Mouse (Mus musculus): ENCODE data around the gene Gm12394.

- no peak for TF ChIP-seq POLR2A (IDR thresholded peaks at IDR 0.05; ENCODE audit: borderline replicate concordance, insufficient read depth, low read length)
- no peak for TF ChIP-seq CTCF (IDR thresholded peaks at IDR 0.05; ENCODE audit: borderline replicate concordance, insufficient read depth, low read depth, low read length)
Observed at GRCm38 (mm10) chr4:42904966-42905365, 48.4 kb upstream of the Gm12394 start.

All from cerebellum, adult 2 months (tissue).